Mouse (Mus musculus) cerebellum, adult 11-12 months (tissue): ENCODE data around the gene Defb36.

ENCODE experiments used
- DNase-seq: peaks from one replicate; pipeline ENCODE4 v3.0.0; 2022

Gene Defb36

DNA sequence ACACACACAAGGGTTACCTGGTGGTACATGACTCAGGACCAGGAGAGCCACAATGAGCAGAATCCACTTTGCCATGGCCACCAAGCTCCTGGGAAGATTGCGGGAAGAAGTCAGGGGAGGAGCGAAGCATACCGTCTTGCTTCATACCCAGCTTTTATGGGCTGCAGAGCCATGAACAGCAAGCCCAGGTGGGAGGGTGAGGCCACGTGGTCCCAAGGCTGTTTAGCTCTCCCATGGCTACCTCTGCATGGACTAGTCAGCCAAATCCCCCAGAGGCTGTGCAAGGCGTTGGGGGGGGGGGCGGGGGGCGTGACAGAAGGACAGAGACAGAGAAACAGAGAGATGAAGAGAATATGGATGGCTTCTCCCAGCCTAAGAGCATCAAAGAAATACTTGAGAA, 18.8 kb downstream of the Defb36 start, which contains the start of gene Defb25:
Defb25 (minus strand) TSS at position 101 of the 400 bp plus-strand sequence.
- DNase-seq, result no peak

DNA sequence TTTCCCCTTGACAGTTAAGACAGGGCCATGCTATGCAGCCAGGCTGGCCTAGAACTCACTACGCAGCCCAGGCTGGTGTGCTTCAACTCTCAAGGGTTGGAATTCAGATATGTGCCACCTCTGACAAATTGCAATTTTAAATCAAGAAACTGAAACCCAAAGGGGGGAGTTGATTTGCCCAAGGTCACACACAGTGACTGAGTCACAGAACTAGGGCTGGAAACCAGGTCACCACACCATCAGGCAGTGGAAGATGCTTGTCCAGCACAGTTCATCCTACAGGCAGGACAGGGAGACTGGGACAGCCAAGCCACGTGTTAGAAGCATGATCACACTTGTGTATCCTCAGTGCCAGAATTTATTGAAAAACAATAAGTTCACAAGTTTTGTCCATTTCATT, 20.4 kb downstream of the Defb36 start:
- no peak for DNase-seq

DNA sequence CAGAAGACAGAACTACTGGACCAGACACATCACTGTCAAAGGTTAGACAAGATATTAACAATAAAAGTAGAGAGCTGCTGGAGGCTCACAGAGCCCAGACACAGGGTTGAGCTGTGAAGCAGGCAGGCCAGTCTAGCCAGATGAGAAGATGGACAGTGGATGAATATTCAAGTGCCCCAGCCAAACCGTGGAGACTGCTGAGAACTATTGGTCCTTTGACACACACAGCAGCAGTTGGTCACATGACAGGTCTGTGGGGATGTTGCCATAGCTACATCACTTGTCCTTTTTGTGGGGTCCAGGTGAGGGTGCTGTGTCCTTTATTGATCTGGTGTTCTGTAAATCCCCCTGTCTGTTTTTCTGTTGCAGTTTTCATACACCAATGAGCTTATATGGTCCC, 21.1 kb downstream of the Defb36 start:
- no peak for DNase-seq

DNA sequence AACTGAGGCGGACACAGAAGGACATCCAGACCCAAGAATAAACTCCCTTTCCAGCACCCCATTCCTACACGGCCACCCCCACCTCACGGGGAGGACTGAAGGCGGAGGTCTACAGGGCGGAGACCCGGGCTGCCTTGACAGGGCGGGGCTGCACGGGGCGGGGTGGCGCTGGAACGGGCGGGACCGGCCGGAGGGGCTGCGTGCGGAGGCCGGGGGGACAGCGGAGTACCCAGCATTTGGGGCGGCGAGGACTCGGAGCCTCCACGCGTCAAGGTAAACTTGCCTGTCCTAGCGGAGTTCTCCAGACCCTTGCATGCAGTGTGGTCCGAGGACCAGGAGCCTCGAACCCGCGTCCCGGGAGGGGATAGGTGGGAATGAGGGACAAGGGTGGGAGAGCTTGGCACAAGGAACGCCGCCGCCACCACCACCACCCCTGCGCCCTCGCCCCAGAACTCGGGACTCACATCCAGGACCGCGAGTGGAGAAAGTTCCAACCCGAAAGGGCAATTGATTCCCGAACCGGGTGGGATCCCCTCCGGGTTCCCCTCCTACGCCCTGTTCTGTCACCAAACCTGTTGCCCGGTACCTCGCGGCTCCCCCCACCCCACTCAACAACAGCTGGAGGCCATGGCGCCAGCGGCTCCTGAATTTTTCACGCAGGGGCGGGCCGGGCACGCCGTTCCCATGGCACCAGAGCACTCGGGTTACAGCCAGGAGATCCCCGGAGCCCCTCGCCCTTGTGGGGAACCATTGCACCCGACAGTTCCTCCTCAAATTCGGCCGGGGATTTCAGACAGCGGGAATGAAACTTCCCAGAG, 22.9 kb downstream of the Defb36 start, which contains the start of gene Rem1:
Rem1 (plus strand) TSS at position 178 of the 818 bp plus-strand sequence.
- DNase-seq, result no peak

DNA sequence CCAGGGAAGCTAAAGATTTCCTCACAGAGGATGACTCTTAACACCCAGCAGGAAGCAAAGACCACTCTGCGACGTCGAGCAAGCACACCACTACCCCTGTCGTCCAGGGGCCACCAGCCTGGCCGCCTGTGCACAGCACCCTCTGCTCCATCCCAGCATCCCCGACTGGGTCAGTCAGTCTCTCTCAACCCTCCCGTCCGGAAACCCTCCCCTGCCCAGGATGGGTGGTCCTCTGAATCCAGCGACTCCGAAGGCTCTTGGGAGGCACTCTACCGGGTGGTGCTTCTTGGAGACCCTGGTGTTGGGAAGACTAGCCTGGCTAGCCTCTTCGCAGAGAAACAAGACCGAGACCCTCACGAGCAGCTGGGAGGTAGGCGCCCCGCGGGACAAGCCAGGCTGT, 23.9 kb downstream of the Defb36 start:
- DNase-seq, result no peak

DNA sequence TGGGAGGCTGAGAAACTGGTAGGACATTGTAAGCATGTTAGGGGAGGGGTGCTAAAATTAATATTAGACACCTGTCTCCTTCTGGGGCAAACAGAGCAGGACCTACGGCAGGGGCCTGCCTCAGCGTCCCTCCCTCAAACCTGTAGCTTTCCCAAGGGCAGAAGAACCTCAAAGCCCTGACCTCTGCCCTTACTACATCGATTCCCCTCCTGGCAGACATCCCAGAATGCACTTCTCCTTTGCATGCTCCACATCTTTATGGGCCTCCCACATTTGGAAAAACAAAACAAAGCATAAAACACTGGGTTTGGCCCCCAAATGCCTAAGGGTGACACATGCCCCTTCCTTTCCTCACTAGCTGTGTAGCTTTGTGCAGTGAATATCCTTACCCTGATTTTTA, 25.1 kb downstream of the Defb36 start:
- DNase-seq, result no peak

DNA sequence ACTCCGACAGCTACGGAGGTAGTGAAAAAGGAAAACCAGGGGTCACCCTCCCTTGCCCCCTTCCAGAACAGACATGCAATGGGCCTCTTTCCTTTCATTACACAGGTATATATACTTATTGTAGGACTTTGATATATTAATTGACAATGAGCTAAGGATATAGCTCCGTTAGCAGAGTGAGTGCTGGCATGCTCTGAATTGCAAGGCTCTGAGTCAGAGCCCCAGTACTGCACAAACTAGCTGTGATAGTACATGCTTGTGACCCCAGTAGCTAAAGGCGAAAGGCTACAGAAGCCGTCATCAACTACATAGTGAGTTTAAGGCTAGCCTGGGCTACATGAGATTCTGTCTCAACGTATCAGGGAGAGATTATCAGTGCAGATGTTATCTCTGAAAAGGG, 25.8 kb downstream of the Defb36 start:
- DNase-seq, result no peak

DNA sequence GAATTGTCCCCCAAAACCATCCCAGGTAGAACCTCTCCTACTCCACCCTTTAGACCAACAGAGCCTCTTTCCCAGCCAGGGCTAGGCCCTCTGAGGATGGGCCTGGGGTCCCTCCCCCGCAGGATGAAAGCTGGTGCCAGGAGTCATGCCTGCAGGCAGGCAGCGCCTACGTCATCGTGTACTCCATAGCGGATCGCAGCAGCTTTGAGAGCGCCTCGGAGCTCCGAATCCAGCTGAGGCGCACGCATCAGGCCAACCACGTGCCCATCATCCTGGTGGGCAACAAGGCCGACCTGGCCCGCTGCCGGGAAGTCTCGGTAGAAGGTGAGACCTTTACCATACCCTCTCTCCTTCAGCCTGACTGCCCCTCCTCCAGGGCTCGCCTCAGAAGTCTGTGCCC, 29.2 kb downstream of the Defb36 start:
- no peak for DNase-seq

DNA sequence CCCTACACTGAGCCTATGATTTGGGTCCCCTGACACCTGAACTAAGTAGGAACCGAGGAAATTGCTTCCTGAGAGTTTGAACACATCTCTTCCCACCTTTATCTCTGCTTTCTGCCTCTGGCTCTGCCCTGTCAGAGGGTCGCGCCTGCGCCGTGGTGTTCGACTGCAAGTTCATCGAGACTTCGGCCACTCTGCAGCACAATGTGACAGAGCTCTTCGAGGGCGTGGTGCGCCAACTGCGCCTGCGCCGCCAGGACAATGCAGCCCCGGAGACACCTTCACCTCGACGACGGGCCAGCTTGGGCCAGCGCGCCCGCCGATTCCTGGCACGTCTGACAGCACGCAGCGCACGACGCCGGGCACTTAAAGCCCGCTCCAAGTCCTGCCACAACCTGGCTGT, 30.2 kb downstream of the Defb36 start:
- DNase-seq, result no peak

DNA sequence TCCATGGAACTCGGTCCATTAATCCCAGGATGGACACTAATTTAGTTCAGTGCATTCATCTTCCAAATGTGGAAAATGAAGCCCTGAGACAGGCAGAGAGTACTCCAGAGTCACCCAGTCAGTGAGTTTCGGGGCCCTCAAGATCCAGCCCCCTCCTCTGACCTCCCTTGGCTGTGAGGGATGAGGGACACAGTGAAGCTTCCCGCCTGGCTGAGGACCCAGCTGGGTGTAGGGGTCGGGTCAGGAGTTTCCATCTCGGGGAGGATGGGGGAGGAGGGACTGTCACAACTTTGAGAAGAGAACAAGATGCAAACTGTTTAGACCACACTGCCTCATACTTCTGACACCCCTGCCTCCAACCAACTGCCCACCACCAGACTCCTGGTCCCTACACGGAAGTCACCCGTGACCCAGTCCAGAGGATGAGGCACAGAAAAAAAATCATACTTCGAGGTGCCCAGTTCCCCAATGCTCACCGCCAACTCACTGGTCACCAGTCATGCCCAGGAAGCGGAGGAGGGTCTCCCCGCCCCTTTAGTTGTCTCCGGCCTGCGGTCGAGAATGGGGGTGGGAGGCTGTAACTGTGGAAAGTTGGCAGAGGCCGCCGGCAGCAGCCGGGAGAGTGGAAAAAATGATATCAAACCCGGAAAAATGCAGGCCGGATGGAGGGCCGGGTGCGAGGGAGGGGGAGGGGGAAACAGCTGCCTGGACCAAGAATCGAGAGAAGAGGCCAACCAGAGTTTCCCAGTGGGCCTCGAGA, 32.3 kb downstream of the Defb36 start:
- no peak for DNase-seq

DNA sequence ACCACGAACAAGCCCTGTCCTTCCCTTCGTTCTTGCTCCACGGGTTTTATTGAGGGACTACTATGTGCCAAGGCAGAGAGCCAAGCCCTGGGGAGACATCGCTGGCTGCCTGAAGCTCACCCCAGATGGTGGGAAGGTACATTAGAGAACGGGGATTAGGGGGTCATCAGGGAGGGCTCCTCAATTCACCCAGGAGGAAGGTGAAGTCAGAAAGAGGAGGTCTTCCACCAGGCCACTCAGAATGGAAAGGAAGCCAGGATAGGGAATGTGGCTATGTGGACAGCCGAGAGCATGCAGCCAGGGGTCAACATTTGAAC, 32.8 kb downstream of the Defb36 start:
- DNase-seq, result no peak

DNA sequence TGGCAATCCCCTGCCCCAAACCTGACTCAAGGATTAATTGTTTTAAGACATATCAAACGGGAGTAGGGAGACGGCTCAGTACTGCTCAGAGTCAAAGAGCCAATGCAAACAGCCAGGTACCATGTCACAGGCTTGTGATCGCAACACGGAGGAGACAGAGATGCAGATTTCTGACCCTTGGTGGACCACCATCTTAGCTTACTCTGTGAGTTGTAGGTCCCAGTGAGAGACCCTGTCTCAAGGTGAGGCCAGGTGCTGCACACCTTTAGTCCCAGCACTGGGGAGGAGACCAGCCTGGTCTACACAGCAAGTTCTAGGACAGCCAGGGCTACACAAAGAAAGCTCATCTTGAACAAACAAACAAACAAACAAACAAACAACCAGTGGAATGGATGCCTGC, 33.3 kb downstream of the Defb36 start:
- DNase-seq, result no peak

DNA sequence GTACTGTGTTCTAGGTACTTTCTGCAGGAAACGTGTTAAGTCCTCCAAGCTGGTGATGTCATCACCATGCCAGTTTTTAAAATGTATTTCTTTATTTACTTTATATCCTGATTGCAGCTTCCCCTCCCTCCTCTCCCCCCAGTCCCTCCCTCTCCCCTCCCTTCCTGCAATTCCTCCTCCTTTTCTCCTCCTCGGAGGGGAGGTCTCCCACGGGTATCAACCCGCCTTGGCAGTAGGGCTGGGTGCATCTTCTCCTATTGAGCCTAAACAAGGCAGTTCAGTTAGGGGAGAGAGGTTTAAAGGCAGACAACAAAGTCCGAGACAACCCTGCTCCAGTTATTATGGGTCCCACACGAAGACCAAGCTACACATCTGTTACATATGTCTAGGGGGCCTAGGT, 34.7 kb downstream of the Defb36 start:
- no peak for DNase-seq

DNA sequence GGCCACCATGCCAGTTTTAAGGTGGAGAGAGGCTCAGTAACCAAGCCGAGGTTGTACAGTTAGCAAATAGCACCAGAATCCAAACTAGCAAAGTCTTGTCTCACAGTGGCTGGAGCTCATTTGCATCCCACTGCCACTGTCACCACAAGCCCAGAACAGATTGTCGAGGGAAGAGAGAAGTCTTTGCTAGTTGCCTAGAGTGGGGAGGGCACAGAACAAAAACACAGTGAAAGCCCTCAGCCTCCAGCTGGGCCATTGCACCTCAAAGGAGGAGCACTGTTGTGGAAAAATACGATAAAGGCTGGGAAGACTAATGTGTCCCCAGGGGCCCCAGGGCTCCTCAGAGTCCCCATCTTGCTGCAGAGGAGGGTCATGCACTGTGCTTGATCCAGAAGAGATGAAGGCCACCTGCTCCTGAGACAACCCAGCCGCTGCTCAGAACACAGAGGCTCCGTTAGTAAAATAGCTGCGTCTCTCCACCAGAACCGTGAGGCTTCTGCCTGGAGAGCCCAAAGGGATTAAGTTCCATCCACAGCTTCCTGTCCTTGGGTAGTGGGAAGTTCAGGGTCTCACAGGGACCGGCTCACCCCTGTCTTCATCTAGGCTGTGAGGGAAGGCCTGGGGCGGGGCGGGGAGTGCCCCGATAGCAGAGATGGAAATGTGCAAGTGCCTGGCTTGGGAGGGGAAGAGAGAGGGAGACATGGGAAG, 35.4 kb downstream of the Defb36 start:
- no peak for DNase-seq

DNA sequence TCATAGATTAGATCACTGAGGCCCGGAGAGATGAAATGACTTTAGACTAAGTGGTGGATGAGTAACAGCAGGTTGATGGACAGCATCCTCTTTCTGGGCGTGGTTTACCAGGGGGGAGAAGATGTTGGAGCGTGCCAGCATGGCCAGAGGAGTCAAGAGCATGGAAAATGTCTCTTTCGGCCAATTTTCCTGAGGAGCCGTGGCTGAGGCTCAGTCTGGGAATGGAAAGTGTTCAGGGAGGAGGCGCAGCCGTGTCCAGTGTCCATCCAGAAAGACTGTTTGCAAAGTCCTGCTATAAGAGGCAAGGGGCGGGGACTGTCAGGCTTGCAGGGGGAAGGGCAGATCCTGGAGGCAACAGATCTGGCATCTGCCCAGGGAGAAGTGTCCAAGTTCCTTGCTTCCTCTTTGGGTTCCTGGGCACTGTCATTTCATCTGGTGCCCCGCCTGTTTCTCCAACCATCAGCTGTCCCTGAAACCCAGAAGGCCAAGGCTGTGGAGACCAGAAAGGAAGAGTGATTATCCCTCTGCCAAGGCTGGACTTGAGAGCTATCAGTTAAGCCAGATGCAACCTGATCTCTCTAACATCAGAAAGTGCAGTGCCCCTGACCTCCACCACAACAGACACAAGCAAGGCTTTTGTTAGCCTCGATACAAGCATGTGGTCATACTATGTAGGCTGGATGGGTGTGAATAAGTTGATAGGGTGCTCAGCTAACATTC, 48.9 kb downstream of the Defb36 start:
- no peak for DNase-seq

DNA sequence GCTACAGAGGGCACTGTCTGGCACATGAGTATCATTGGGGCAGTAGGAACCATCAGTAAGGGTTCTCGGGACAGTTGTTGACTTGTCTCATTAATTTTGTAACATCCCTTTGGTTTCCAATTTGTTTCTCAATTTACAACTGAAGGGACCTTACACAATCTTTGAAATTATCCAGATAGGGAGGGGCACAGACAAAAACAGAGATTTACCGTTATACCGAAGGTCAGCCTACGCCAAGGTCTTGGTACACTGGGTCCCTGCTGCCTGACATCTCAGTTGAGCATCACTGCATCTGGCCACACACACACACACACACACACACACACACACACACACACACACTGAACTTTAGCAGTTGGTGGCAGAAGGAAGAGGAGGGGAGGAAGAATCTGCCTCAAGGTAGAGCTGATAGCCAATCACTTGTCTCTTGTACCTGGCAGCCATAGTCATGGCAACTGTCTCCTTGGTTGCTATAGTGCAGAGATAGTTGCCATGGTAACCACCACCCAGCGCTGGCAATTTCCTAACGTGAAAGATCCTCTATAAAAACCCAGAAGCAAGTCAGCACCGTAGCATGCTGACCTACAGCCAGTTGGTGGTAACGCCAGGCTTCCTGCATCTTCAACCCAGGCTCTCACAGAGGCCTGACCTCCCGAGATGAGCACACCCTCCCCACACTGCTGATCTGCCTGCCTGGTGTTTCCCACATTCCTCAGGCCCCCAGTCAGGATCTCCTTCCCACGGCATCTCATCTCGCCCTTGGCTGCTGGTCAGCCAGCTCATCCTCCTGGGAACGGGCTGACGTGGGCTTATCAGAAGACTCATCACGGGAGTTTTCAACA, 50.0 kb downstream of the Defb36 start:
- no peak for DNase-seq

DNA sequence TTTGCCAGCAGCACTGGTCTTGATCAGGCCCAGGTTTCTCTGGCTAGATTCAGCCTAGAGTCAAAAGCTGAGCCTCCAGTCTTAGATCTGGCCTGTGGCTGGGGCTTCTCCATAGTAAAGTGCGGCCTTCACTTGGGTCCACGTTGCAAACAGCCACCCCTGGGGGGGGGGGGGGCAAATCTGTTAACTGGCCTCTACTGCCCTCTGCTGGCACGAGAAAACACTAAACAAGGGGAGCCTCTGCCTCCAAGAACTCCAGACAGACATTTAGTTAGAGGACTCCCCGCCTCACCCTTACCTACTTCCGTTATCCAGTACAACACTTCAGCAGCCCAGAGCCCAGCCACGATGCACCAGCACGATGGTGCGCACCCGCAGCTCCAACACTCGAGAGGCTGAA, 53.3 kb downstream of the Defb36 start:
- no peak for DNase-seq

DNA sequence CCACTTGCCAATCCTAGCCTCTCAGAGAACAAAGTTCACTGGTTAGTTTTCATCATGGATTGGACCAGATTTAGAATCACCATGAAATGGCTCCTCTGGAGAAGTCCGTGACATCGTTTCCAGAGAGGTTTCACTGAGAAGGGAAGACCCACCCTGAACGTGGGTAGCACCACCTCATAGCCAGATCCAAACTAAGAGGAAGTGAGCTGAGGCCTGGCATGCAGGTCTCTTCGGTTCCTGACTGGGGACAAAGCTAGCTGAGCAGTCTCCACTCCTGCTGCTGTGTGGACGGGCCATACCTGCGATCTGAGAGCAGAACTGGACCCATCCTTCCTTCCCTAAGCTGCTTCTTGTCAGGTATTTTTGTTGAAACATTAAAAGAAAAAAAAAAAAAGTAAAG, 57.0 kb downstream of the Defb36 start:
- DNase-seq, result no peak
